Mouse (Mus musculus) yolk sac, embryonic 10.5 days (tissue): ENCODE measurements around the gene Fam89a.

Source experiments
- DNase-seq: peaks from one replicate; pipeline ENCODE4 v3.0.0-alpha.2; 2017; ENCODE audit warnings: low spot score

The Fam89a gene

DNA sequence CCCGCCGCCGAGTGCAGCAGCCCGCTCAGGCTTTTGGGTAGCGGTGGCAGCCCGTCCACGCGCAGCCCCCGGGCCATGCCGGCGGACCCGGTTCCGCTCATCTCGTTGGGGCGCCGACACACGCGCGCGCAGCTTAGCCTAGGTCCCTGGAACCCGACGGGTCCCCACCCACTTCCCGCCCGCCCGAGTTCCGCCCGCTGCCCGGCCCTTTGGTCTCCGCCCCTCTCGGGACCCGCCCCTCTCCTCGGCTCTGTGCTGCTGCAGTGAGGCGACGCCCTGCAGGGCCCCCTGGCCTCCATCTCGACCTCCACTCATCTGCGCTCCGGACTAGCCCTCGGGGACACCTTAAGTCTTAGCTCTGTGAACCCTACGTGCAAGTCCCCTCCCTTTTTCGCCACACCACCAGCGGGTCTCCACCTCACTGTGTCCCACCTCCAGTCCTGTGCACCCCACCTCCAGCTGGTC is at the start of gene Fam89a:
TSS of gene Fam89a (minus strand) at position 124 of the 465 bp plus-strand sequence.
- peak; percentile 87 for DNase-seq

DNA sequence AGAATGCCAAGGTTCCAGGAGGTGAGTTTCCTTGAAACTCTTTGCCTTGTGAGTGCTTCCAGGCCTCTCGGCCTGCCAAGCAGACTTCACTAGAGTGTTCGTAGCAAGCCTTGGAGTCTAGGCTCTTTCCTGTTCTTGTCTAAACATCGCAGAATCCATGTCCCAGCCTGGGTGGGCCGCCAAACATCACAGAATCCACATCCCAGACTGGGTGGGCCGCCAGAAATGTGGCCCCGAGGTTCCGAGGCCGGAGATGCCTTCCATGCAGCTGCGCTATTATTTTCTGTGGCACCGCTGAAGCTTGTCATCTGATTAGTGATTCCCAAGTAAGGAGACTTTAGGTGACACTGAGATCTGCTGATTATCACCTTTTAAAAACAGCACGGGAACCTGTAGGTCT is 48.9 kb upstream of the Fam89a start:
- no peak for DNase-seq

DNA sequence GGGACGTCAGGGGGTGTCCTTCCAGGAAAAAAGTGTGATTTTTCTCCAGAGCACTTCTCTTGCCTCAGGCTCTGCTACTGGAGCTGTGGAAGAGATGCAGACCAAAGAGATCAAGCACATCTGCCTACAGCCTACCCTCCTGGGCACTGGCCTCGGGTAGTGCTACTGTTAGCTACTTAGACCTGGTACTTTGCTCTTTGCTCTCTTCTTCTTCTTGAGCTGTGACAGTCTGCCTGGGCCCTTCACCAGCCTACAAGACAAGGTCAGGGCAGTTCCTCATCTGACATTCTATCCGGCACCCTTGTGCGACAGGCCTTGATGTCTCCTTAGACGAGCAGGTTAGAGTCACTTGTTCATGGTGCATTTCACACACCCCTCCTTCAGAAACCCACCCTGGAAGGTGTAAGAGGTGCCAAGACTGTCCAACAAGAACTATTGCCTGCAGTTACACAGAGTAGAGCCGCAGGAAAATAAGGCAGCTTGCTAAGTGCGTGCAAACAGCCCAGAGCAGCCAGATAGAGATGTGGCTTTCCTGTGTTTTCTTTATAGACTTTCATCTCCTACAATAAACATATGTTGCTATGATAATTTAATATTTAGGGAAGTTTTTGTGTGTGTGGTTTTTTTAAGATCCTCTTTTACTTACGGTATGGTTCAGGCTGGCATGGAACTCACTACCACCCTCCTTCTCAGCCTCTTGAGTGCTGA is 44.3 kb upstream of the Fam89a start:
- DNase-seq = no peak

DNA sequence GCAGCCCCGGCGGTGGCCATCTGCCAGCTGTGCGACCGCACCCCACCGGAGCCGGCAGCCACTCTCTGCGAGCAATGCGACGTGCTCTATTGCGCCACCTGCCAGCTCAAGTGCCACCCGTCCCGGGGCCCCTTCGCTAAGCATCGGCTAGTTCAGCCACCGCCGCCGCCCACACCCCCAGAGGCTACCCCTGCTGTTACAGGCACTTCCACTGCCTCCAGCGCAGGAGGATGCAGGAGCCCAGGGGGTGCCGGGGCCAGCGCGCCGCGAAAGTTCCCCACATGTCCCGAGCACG is 42.8 kb upstream of the Fam89a start:
- DNase-seq = peak; percentile 29

DNA sequence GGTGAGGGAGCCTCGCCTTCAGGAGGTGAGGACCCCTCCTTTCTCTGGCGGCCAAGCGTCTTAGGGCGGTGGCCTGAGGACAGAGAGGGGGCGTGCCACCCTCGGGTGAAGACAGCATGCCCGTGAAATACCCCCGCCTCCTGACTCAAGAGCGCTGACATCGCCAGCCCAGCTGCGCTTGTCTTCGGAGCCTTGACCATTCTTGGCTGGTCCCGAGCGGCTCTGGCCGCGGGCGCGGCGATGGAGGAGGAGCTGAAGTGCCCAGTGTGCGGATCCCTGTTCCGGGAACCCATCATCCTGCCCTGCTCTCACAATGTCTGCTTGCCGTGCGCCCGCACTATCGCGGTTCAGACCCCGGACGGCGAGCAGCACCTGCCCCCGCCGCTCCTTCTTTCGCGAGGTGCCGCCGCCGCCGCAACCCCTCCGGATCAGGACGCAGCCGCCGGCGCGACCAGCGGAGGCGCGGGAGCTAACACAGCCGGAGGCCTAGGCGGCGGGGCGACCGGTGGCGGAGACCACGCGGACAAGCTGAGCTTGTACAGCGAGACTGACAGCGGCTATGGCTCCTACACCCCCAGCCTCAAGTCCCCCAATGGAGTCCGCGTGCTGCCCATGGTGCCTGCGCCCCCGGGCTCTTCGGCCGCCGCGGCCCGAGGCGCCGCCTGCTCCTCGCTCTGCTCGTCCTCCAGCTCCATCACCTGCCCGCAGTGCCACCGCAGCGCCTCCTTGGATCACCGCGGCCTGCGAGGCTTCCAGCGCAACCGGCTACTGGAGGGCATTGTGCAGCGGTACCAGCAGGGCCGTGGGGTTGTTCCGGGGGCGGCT is 42.2 kb upstream of the Fam89a start:
- DNase-seq = peak; percentile 8

DNA sequence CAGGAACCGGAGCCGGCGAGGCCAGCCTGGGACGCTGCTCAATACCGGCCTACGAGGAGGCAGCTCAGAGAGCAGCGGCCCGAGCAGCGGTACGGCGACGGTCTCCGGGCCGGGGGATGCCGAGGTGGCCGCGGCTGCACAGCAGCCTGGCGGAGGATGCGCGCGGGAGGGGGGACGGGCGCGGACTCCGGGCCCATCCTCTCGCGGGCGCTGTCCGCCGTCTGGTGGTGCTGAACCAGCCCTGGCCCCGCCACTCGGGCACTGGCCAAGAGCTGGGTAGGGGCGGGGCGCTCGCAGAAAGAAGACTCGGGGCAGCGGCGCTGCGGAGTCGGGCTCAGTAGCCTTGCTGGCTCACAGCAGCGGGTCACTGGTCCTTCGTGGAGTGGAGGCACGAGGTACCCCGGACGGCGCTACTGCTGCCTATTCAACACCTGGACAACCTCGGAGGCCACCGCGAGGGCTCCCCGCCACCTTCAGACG is 41.6 kb upstream of the Fam89a start:
- peak; percentile 84 for DNase-seq

DNA sequence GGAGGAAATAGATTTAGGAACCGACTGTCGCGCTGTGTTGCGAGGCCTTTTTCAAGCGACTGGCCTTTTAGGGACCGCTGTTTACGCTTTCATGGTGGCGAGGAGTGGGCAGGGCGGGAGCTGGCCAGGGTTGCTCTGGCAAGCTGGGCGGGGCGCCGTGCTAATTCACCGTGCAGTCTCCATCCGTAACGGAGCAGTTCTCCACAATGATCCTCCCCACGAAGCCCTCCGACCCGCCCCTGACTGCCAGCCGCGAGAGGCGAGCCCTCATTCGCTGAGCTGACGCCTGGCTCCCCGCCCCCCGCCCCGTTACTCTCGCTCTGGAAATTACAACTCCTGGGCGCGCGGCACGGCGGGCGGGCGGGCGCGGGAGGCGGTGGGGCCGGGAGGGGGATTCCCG is 41.1 kb upstream of the Fam89a start, which contains the start of gene Trim67:
TSS of gene Trim67 (plus strand) at position 385 of the 400 bp plus-strand sequence.
- DNase-seq = peak; percentile 75

DNA sequence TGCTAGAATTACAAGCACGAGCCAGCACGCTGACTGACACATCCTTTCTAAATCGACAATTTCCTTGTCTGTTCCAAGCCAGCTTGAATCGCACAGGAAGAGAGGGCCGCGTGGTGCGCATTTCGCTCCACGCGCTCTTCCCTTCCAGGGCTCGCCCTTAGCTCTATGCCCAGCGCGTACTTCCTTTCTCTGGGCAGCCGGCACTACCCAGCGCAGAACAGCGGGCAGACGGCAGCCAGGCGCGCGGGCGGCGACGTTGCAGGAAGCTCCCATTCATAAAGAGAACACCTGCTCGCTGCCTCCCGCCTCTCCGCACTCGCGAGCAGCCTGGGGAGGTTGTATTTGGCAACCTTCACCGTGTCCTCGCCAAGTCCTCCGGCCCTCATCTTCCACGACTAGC is 40.6 kb upstream of the Fam89a start:
- DNase-seq = no peak

DNA sequence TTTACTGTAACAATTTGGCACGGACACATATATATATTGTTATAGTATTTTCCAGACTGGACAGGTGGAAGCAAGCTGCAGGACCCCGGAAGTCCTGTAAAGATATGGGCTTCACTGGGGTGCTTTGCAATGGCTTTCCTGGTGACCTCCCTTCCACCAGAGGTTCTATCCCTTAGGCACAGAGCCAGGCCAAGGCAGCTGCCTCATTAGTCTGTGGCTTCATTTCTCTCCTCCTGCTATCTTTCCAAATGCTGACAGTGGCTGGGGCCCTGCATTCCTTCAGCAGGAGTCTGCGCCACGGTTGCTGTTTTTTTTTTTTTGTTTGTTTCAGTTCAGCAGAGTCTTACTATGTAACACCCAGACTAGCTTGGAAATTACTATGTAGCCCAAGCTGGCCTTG is 40.1 kb upstream of the Fam89a start:
- DNase-seq = no peak

DNA sequence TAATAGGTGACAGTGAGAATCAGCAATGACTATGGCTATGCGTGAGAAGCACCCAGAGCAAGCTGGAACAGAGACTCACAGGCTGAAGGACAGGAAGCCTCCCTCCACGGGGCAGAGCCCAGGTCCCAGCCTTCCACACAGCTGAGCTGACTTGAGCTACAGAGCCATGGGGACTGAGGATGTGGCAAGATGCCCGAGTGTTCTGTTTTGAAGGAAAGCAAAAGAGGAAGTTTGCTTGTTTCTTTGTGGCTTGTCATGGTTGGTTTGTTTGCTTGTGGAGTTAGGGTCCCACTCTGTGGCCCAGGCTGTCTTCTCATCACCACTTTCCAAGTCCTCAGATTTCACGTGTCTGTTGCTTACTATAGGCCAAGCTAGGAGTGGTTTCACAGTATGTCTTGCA is 39.0 kb upstream of the Fam89a start:
- DNase-seq = no peak

DNA sequence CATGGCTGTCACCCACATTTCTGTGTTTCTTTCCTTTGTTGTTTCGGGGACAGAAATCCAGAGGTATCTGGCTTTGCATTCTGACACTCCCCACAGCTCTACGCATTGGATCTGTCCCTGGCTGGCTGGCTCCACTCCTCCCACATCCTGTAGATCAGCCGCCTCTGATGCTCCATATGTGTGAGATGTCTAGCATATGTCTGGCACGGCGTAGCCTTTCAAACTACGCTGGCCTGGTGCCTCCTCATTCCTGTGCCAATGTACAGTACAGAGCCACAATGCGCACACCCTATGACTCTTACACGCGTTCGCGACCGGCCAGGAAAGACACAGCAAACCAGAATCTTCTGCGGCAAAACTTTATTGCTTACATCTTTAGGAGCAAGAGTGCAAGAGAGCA is 33.0 kb upstream of the Fam89a start:
- no peak for DNase-seq

DNA sequence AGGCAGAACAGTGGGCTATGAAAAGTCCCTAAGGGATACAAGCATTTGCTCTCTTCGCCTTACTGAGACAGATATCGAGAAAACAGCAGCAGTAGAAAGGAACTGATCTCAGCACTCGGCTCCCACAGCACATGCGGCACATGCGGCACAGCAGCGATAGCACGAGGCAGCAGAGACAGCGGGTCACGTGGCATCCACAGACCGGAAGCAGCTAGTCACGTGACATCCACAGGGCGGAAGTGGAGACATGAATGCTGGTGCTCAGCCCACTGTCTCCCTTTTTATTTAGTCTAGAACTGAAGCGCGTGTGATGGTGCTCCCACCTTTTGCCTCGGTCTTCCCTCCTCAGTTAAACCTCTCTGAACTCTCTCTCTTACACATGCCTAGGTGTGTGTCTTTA is 31.6 kb upstream of the Fam89a start:
- DNase-seq = no peak

DNA sequence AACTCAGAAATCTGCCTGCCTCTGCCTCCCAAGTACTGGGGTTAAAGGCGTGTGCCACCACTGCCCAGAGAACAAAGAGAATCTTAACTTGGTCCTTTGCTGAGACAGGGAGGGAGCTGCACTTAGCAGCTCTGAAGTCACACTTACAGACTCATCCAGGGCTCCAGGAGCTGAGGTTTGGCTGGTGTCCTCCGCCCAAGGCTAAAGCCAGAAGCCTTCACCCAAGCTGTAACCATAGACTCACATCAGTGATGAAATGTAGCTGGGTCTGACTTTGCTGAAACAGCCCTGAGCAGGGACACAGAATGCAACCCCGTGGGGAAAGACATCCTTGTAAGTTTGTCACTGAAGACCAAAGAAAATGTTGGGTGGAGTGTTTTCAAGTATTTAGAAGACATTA is 30.8 kb upstream of the Fam89a start:
- DNase-seq = no peak

DNA sequence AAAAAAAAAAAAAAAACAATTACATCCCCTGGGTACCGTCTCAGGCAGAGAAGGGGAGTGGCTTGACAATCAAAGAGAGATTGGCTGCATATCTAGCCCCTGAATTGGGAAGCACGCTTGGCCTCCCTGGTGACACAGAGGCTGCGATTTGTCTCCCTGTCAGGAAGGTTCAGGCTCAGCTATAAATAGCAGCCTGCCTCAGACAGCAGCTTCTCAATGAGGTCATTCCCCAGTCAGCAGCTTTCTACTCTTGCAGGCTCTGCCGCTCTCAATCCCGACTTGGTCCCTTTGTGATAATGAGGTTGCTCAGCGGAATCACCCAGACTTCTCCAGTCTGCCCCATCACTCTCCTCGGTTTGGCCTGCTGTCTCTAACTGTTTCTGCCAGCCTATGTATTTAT is 28.6 kb upstream of the Fam89a start:
- DNase-seq = peak; percentile 17

DNA sequence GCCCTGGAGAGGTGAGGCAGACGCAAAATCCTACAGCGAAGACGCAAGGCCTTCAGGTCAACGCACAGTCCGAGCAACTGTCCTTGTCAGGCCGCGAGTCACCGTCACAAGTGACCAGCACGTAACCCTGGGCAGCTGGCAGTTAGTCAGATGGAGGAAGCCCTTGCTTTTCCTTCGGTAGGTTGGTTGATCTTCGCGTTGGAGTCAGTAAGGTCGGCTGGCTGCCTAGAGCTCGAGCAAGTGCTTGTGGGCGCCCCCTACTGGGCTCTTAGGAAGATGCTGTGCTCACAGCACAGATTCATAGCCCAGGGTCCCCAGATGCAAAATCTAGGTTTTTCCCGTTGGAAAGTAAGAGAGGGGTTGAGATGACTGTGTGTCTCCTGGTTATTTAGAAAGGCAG is 24.1 kb upstream of the Fam89a start:
- peak; percentile 53 for DNase-seq

DNA sequence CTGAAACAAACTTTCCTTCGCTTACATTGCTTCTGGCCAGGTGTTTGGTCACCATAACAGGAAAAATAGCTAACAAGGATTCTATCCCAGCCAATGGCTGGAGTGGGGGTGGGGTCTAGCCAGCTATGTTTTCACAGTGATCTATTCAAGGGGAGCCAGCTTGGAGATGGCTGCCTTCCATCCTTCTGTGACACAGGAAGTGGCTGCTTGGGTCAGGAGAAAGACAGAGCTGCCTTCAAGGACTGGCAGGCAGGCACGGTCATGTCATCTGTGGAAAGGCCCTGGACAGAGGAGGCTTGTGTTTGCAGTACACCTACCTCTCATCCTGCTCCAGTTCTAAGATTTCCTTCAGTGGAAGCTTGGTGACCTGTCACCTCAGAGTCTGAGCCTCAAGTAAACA is 20.8 kb upstream of the Fam89a start:
- no peak for DNase-seq

DNA sequence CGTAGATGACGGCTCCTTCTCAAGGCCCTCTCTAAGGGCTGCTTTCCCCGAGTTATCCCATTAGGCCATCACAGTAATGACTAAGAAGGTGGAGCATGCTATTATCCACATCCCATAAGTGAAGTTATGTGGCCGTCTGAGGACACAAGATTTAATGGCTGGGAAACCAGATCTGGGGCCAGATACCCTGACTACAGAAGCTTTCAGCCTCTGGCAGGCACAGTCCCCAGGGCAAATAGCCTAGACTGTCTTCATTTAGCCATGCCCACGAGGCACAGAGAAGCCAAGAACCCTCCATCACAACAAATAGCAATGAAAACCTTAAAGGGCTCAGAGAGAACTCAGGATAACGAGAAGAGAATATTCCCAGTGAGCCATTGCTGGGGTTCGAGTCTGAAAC is 11.4 kb upstream of the Fam89a start:
- DNase-seq = no peak

DNA sequence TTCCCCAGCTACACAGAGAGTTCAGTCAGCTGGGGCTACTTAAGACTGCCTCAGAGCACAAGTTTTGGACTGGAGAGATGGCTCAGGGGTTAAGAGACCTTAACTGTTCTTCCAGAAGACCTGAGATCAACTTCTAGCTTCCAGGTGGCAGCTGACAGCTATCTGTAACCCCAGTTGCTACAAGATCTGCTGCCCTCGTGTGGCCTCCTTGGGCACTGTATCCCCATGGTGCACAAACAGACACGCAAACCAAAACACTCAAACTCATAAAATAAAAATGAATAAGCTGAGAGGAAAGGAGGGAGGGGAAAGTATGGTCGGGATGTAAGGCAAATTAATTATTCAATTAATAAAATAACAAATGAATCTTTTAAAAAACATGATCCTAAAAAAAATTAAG is 6.9 kb upstream of the Fam89a start:
- peak; percentile 24 for DNase-seq

DNA sequence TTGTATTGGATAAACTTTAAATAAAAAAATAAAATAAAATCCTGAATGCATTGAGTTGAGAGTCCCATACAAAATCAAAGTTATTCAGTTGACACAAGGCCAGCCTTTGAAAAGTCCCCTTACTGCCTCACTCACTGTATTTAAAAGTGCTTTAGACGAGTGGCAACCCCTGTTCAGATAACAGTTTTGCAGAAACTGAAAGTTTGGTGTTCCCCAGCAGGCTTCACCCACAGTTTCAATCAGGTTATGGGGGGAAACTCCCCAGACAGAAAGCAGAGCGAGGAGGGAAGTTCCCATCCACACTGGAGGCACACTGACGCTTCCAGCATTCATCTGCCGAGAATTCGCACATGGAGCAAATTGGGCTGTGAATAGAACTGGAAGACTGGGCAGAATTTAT is 5.0 kb upstream of the Fam89a start:
- DNase-seq = no peak

DNA sequence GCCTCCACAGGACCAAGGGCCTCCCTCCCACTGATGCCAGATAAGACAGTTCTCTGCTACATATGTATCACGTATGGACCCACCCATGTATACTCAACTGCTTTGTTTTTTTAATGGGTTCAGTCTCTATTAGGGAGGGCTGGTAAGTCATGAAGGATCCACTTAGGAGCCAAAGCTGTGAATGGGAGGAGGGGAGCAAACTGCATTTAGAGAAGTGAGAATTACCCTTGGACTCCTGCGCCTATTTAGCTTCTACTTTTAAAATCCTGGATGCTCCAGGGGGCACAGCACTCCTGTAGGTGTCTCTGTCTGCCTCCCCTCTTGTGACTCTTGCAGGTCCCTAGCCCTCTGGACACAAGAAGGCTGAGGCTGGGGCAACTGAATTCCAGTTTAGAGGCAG is 4.5 kb upstream of the Fam89a start:
- no peak for DNase-seq

DNA sequence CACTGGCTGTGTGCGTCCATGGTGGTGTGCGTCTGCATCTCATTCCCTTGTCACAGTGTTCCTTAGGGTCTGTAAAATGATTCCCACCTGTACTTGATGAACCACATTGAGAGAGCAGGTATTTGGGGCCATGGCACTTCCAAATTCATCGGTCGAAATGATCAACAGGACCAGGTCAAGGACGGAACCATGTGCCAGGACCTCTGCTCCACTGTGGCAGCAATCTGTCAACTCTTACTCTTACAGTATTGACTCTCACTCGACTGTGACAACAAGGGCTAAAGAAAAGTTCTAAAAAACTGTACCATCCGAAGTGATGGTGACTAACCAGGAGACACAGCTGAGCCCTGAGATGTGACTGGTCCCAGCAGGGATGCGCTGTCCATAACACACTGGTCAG is 3.8 kb upstream of the Fam89a start:
- DNase-seq = no peak

DNA sequence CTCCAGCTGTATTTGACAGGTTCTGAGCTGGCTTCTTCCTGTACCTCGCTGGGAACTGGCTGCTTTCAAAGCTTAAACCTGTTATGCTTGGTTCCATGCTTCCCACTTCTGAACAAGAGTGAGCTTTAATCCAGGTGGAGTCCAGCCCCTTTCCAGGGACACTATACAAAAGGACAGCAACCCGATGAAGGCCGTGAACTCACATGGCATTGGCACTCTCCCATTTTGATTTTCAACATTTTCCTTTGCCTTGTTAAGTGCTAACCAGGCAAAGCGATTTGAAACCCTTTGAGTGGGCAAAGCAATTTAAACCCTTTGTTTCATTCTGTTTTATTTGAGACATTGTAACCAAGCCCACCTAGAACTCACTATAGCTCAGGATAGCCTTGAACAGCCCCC is 3.2 kb upstream of the Fam89a start:
- DNase-seq = no peak

DNA sequence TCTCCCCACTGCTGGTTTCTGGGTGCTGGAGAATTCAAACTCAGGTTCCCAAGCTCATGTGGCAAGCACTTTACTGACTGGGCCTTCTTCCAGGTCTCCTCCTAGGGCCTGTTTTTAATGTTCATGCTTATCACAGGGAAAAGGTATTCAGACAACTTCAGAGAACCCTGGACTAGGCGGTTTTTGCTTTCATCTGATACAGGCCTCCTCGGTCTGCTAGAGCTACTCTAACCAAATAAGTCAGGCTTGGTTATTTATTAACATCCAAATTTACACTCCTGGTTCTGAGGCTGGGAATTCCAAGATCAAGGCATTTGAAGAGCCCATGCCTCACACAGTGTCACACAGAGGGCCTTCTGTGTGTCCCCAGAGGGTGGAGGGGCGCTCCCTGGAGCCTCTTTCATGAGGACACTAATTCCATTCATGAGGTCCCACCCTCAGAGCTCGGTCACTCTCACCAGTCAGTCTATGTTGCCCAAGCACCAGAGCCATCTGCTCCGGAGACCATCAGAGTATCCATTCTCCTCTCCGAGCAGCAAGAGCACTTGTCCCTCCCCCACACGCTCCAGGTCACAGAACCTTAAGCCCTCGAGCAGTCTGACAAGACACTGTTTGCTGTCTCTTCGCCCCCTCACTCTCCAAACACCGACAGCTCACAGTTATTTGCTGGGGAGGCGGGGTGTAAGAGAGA is 2.6 kb upstream of the Fam89a start:
- peak; percentile 86 for DNase-seq
